Mouse (Mus musculus): Measurements from ENCODE around the gene Cd46. TPM values are rescaled to one million over a fixed set of nuclear protein-coding genes. Genes with fewer than 3 reads are reported as not detected.

Gene Cd46
- polyA plus RNA-seq, 1 experiment = 0.02 TPM

DNA sequence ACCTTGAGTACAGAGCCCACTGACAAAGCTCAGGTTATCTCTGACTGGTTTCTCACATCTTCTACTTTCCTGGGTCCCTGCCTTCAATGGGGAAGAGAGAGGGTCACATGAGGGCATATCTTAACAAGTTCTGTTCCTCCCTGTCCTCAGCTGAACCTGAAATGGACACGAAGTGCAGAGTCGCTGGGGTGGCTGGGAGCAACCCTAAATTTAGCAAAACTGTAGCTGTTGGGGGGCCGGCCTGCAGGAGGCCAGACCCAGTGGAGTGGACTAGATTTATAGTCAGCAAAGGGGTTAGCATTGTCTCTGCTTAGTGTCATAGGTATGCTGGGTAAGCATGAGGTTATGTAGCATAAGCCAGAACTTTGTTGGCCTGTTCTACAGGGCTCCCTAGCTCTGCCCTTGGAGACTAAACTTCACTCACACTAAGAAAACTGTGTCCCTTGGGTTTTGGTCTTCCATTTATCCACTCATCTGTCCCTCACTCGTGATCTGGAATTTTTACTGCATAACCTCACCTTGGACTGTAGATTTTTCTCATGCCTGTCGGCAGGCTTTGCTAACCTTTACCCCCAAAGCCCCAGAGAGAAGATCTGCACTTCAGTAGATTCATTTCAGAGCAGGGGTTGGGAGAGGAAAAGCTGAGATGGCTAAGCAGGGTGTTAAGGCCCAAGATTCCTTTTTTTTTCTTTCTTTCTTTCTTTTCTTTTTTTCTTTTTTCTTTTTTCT lies 99.3 kb downstream of the Cd46 start:
- H3K4me1 ChIP-seq (ENCODE audit: control insufficient read depth) = peaks cover 16% of the 10 kb centered on the region

DNA sequence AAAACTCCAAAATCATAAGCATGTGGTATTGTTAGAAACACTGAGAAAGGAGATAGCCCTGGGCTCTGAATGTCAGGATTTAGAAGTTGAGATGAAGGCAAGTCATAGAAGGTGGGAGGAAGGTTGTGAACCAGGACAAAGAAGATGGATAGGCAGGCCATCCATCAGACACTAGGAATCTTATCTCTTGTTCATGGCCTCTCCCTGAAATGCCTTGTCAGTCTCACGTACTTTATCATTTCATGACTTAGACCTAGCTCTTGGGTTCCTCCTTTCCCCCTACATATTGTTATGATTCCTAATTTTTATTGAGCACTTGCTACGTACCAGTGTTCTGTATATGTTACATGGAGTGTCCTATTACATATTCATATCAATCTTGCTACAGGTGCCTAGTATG lies 100.4 kb downstream of the Cd46 start:
- H3K27me3 ChIP-seq (ENCODE audit: control insufficient read depth) = no peaks in the 10 kb centered on the region
- TF ChIP-seq GATA1 (IDR thresholded peaks at IDR 0.05; ENCODE audit: low read length) = no peak
- TF ChIP-seq TAL1 (IDR thresholded peaks at IDR 0.05; ENCODE audit: low read length) = no peak
- H3K9me3 ChIP-seq (ENCODE audit: control insufficient read depth, low read length) = no peaks in the 10 kb centered on the region

More for the DNA sequence above, 99.3 kb downstream of the Cd46 start:
- TF ChIP-seq TAL1 (IDR thresholded peaks at IDR 0.05; ENCODE audit: low read length) (no peak), GATA1 (IDR thresholded peaks at IDR 0.05; ENCODE audit: low read length) (no peak)
- Histone ChIP-seq H3K36me3 (ENCODE audit: control insufficient read depth) (no peaks in the 10 kb centered on the region), H3K27me3 (ENCODE audit: control insufficient read depth) (no peaks in the 10 kb centered on the region), H3K4me3 (replicated peaks) (no peak overlapping the region), H3K9me3 (ENCODE audit: control insufficient read depth, low read length) (no peaks in the 10 kb centered on the region)

DNA sequence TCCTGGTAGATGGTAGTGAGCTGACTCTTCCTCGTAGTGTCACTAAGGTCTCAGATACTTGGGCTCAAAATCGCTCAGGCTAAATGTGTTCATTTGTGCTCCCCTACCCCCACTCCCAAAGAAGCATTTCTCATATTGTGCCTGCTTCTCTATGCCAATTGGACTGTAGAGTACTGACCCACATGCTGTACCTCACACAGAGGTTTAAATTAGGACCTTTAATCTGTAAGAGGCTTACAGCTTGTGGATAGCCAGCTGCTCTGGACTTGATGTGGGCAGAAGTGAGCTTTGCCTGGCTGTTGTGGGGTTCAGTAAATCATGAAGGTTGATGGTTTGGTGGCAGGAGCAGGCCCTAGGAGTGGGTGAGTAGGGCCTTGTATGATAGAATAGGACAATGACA lies 101.1 kb downstream of the Cd46 start:
- Histone ChIP-seq H3K36me3 (ENCODE audit: control insufficient read depth) (no peaks in the 10 kb centered on the region), H3K9me3 (ENCODE audit: control insufficient read depth, low read length) (no peaks in the 10 kb centered on the region), H3K4me3 (replicated peaks) (no peak overlapping the region), H3K27me3 (ENCODE audit: control insufficient read depth) (no peaks in the 10 kb centered on the region), H3K4me1 (ENCODE audit: control insufficient read depth) (peaks cover 18% of the 10 kb centered on the region)
- TF ChIP-seq GATA1 (IDR thresholded peaks at IDR 0.05; ENCODE audit: low read length) (no peak), TAL1 (IDR thresholded peaks at IDR 0.05; ENCODE audit: low read length) (no peak)

More for the DNA sequence above, 100.4 kb downstream of the Cd46 start:
- no peaks in the 10 kb centered on the region for H3K36me3 ChIP-seq (ENCODE audit: control insufficient read depth)
- H3K4me1 ChIP-seq (ENCODE audit: control insufficient read depth) = peaks cover 16% of the 10 kb centered on the region
- no peak overlapping the region for H3K4me3 ChIP-seq (replicated peaks)

DNA sequence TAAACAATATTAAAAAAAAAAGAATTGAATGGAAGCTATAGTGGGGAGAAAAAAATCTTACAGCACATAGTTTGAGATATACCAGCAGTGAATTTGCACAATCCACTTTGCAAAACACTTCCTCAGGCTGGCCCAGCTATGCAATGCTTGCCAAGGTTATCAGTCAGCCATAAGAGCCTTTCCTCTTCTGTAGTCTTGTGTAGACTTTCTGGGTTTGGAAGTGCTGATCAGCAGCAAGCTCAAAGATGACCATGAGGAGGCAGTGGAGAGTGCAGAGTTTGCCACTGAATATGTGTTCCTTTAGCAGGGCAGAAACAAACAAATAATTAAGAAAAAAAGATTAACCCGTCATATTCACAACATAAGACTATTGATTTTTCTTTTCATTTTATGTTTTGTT lies 103.0 kb downstream of the Cd46 start:
- Histone ChIP-seq H3K36me3 (ENCODE audit: control insufficient read depth) (no peaks in the 10 kb centered on the region), H3K9me3 (ENCODE audit: control insufficient read depth, low read length) (no peaks in the 10 kb centered on the region), H3K4me1 (ENCODE audit: control insufficient read depth) (peaks cover 33% of the 10 kb centered on the region), H3K4me3 (replicated peaks) (no peak overlapping the region), H3K27me3 (ENCODE audit: control insufficient read depth) (no peaks in the 10 kb centered on the region)
- TF ChIP-seq TAL1 (IDR thresholded peaks at IDR 0.05; ENCODE audit: low read length) = no peak
- no peak for TF ChIP-seq GATA1 (IDR thresholded peaks at IDR 0.05; ENCODE audit: low read length)

Other genes starting within 250 kb of the Cd46 start
- 0.01 and 0.05 TPM in 2 replicates for gene Cd34, start 153.4 kb downstream of the Cd46 start, polyA plus RNA-seq (2012)
- 0.61 and 0.83 TPM in 2 replicates for gene Cr1l, start 39.3 kb upstream of the Cd46 start, polyA plus RNA-seq (2012)
- gene Cr2, start 84.5 kb upstream of the Cd46 start, polyA plus RNA-seq (2012) = not detected in 2 replicates